Mouse (Mus musculus): ENCODE measurements at regions not wholly inside any gene's neighbourhood (a gene's known extent, or its start where the extent isn't known, plus 50 kb on each side); places are given as distances from the start of the nearest gene placed in this dataset.
A peak's percentile ranks its signal among the peaks of the same experiment; 100 is the strongest.
"Not testable (repeated sequence)": the region's sequence is repeated elsewhere in the genome, so short reads cannot be mapped to it uniquely, and the experiment has no call there.

GRCm38 (mm10) chr14:27562564-27562963 lies 54.3 kb upstream of the Ccdc66 start:
- DNase-seq (ENCODE audit: low spot score in 2 of 2) = peak in 1 of 2 experiments; percentile 3

- not testable (repeated sequence) for DNase-seq (ENCODE audit: low spot score in 2 of 2)
Measured at GRCm38 (mm10) chr14:27561974-27562373, 53.7 kb upstream of the Ccdc66 start.

- peak; percentile 10 to 49 for DNase-seq (ENCODE audit: low spot score in 2 of 2)
Measured at GRCm38 (mm10) chr14:27560434-27560833, 52.2 kb upstream of the Ccdc66 start.

- DNase-seq (ENCODE audit: low spot score in 2 of 2) = no peak
Measured at GRCm38 (mm10) chr14:27558794-27559491, 50.7 kb upstream of the Ccdc66 start.
